Comparison of ENCODE assay signal across 8 mouse cellular contexts in genomic region chr4:114999445-114999772, GRCm38 (mm10). TPM values are rescaled to one million over a fixed set of nuclear protein-coding genes. Genes with fewer than 3 reads are reported as not detected.
DNase-seq lines count a peak whose midpoint lies in the region; ATAC-seq and TF ChIP-seq lines count a peak whose summit lies in the region.

No protein-coding gene starts in this region.

- TF ChIP-seq EP300 in heart, postnatal 0 days (IDR thresholded peaks at IDR 0.05; ENCODE audit: low read depth): no peak
- no peak for TF ChIP-seq EP300 in MEL (IDR thresholded peaks at IDR 0.05; ENCODE audit: low read depth in 1 of 2, low read length in 2 of 2)

- H3K9ac ChIP-seq in heart, postnatal 0 days (replicated peaks; ENCODE audit: low read depth, low read length): peak overlapping the region; percentile 69
- H3K9ac ChIP-seq in MEL (ENCODE audit: control insufficient read depth, low read depth, low read length, poor library complexity, severe bottlenecking): peak overlapping the region; percentile 59

- H3K27me3 ChIP-seq in heart, postnatal 0 days (ENCODE audit: control insufficient read depth, insufficient read depth, low read length): no peaks in the 10 kb centered on the region
- no peaks in the 10 kb centered on the region for H3K27me3 ChIP-seq in MEL (ENCODE audit: control insufficient read depth in 1 of 2, insufficient read depth in 2 of 2, low read length in 2 of 2)
- peaks cover 3% of the 10 kb centered on the region; the same call in 1 of the 2 replicates for H3K27me3 ChIP-seq in hindbrain, embryonic 10.5 days (ENCODE audit: insufficient read depth, poor library complexity, severe bottlenecking)

- no peaks in the 10 kb centered on the region for H3K9me3 ChIP-seq in heart, postnatal 0 days (replicated peaks; ENCODE audit: control insufficient read depth, low read length)
- no peaks in the 10 kb centered on the region for H3K9me3 ChIP-seq in MEL (replicated peaks; ENCODE audit: insufficient read depth, low read length)
- no peaks in the 10 kb centered on the region for H3K9me3 ChIP-seq in hindbrain, embryonic 10.5 days

- peak overlapping the region; percentile 85 for H3K4me2 ChIP-seq in heart, postnatal 0 days (ENCODE audit: low read depth, low read length)

- peak; percentile 2; the same call in 1 of the 2 replicates for ATAC-seq in heart, postnatal 0 days (ENCODE audit: insufficient read depth, low read depth)

- H3K79me2 ChIP-seq in MEL (ENCODE audit: control insufficient read depth, insufficient read depth, low read length, poor library complexity) (peaks cover 14% of the 10 kb centered on the region), macrophage (ENCODE audit: inconsistent target) (peaks cover 43% of the 10 kb centered on the region)

- TF ChIP-seq RAD21 in MEL (IDR thresholded peaks at IDR 0.05; ENCODE audit: low read depth, low read length): no peak

- intact Hi-C loops in left cerebral cortex, postnatal 25 days (cut with DNase I): loop anchor here (1.0 to 5.0 kb wide), 2 partner anchors 12 to 98 kb away; partner anchors contain the start of gene Cmpk1

- no peak for TF ChIP-seq CTCF in heart, postnatal 0 days (IDR thresholded peaks at IDR 0.05; ENCODE audit: low read depth)
- no peak for TF ChIP-seq CTCF in MEL (IDR thresholded peaks at IDR 0.05 in 2 of 3, conservative IDR thresholded peaks at IDR 0.05 in 1 of 3; ENCODE audit: control insufficient read depth in 1 of 3, insufficient read depth in 1 of 3, low read depth in 2 of 3, low read length in 3 of 3, poor library complexity in 1 of 3, severe bottlenecking in 1 of 3)

- peak overlapping the region; percentile 77 for H3K4me3 ChIP-seq in heart, postnatal 0 days (ENCODE audit: low read depth, low read length)
- H3K4me3 ChIP-seq in MEL (ENCODE audit: control insufficient read depth in 1 of 2, insufficient read depth in 1 of 2, low read depth in 2 of 2, low read length in 2 of 2) (peak overlapping the region; percentile 53 to 64), macrophage (ENCODE audit: inconsistent target) (peak overlapping the region; percentile 53)
- H3K4me3 ChIP-seq in hindbrain, embryonic 10.5 days: peak overlapping the region; percentile 64

- DNase-seq in heart, postnatal 0 days (ENCODE audit: low spot score): no peak
- DNase-seq in heart, postnatal 4 days: no peak
- DNase-seq in MEL (ENCODE audit: low read depth, low spot score): no peak
- no peak for DNase-seq in hindbrain, embryonic 10.5 days (ENCODE audit: low spot score)
- no peak for DNase-seq in layer of hippocampus, adult 8-10 months (ENCODE audit: low spot score in 2 of 2)
- no peak for DNase-seq in cerebellum, adult 11 months
- DNase-seq in left cerebral cortex, postnatal 25 days (ENCODE audit: low spot score in 2 of 2): no peak

- H3K36me3 ChIP-seq in heart, postnatal 0 days (replicated peaks; ENCODE audit: control insufficient read depth, insufficient read depth, low read length): 0 out of 2 replicates have a peak, but pooled peaks cover 13% of the 10 kb centered on the region
- H3K36me3 ChIP-seq in MEL (ENCODE audit: control insufficient read depth in 1 of 2, insufficient read depth in 2 of 2, low read length in 2 of 2) (peaks cover 0 to 17% of the 10 kb centered on the region in 2 experiments), macrophage (ENCODE audit: inconsistent target) (no peaks in the 10 kb centered on the region)
- peaks cover 19% of the 10 kb centered on the region for H3K36me3 ChIP-seq in hindbrain, embryonic 10.5 days

- 9% methylated on average over 9 of the region's 9 CpGs for WGBS in heart, postnatal 0 days
- WGBS in hindbrain, embryonic 10.5 days: 10% methylated on average over 9 of the region's 9 CpGs
- WGBS in macrophage (ENCODE audit: missing documents): 16% methylated on average over 7 of the region's 9 CpGs

- H3K27ac ChIP-seq in heart, postnatal 0 days (ENCODE audit: low read depth): peak overlapping the region; percentile 94
- H3K27ac ChIP-seq in MEL (ENCODE audit: control insufficient read depth, low read depth, low read length) (peak overlapping the region; percentile 65), macrophage (peak overlapping the region; percentile 88)
- peak overlapping the region; percentile 89 for H3K27ac ChIP-seq in hindbrain, embryonic 10.5 days

- TF ChIP-seq POLR2A in MEL (IDR thresholded peaks at IDR 0.05; ENCODE audit: control insufficient read depth in 1 of 2, insufficient read depth in 1 of 2, low read depth in 1 of 2, low read length in 2 of 2, poor library complexity in 1 of 2): no peak; a peak in 1 of 4 replicates

- peaks cover 12% of the 10 kb centered on the region for H3K4me1 ChIP-seq in heart, postnatal 0 days (ENCODE audit: control insufficient read depth, insufficient read depth)
- H3K4me1 ChIP-seq in MEL (ENCODE audit: control insufficient read depth in 1 of 2, insufficient read depth in 2 of 2, low read length in 2 of 2): peaks cover under 1 to 13% of the 10 kb centered on the region in 2 experiments; a peak in 3 of 4 replicates
- peaks cover 23% of the 10 kb centered on the region for H3K4me1 ChIP-seq in hindbrain, embryonic 10.5 days (replicated peaks)

TF ChIP-seq in MEL, 35 proteins besides CTCF, POLR2A, EP300 and RAD21 (continues in another document):
- TF ChIP-seq POLR2AphosphoS5 (IDR thresholded peaks at IDR 0.05; ENCODE audit: borderline replicate concordance, low read depth, low read length): no peak
- TF ChIP-seq UBTF (IDR thresholded peaks at IDR 0.05; ENCODE audit: borderline replicate concordance, insufficient read depth, low read depth, low read length): no peak
- no peak for TF ChIP-seq TAL1 (IDR thresholded peaks at IDR 0.05; ENCODE audit: low read length)
- TF ChIP-seq MEF2A (IDR thresholded peaks at IDR 0.05; ENCODE audit: extremely low read depth, insufficient replicate concordance, low read depth, low read length, poor library complexity, severe bottlenecking): no peak
- TF ChIP-seq ZMIZ1 (IDR thresholded peaks at IDR 0.05; ENCODE audit: low read depth, low read length): no peak
- TF ChIP-seq ZKSCAN1 (IDR thresholded peaks at IDR 0.05; ENCODE audit: low read depth, low read length): no peak
- no peak for TF ChIP-seq CHD2 (IDR thresholded peaks at IDR 0.05; ENCODE audit: low read length)
- TF ChIP-seq BHLHE40 (IDR thresholded peaks at IDR 0.05; ENCODE audit: borderline replicate concordance, low read depth, low read length): no peak
- TF ChIP-seq ETS1 (IDR thresholded peaks at IDR 0.05; ENCODE audit: low read depth, low read length): no peak
- no peak for TF ChIP-seq MXI1 (IDR thresholded peaks at IDR 0.05; ENCODE audit: low read depth, low read length)

RNA-seq across cellular contexts. Expression of gene Stil, which starts 0.6 kb away (rescaled TPM):
- 6.1 and 10.0 TPM in 2 replicates for total RNA-seq in heart, postnatal 0 days (2014; rRNA removed; ENCODE audit: low replicate concordance)
- 1.7 and 2.0 TPM in 2 replicates for polyA plus RNA-seq in heart, postnatal 0 days (2015; fragmentation: Nextera tagmentation; extraction: Ambion mirVana)
- total RNA-seq in heart, postnatal 4 days (2021): 10 to 100 TPM; 10.4 to 12.6 TPM
- 5.0 and 5.9 TPM in 2 replicates for total RNA-seq in MEL (2012; rRNA removed)
- 1 to 10 TPM in 1 of 2 experiments, not detected in 1; 9.1 TPM for polyA plus RNA-seq in MEL (2012; ENCODE audit: insufficient read depth in 1 of 2, insufficient read length in 2 of 2, low read depth in 1 of 2, low replicate concordance in 2 of 2, missing spikeins in 1 of 2)
- 15.0 and 20.0 TPM in 2 replicates for polyA plus RNA-seq in hindbrain, embryonic 10.5 days (2016; fragmentation: Nextera tagmentation; extraction: Ambion mirVana)
- total RNA-seq in macrophage (2018; cell fraction: chromatin; rRNA removed): 10 to 100 TPM in 3 of 26 experiments, 1 to 10 TPM in 22, under 1 TPM in 1; 0.84 to 11.2 (median 4.1) TPM
- 1 to 10 TPM in 14 of 26 experiments, under 1 TPM in 12; 0.38 to 1.8 (median 1.0) TPM for total RNA-seq in macrophage (2018; cell fraction: cytosol; rRNA removed)
- 10 to 100 TPM in 1 of 26 experiments, 1 to 10 TPM in 24, under 1 TPM in 1; 0.79 to 17.8 (median 2.7) TPM for total RNA-seq in macrophage (2018; cell fraction: nucleus; rRNA removed)
- 1.1 to 3.7 TPM (median 1.2 TPM) in 3 replicates for polyA plus RNA-seq in macrophage (2018)
- under 1 TPM in 3 of 4 experiments, not detected in 1; 0.12 to 0.54 (median 0.20) TPM for total RNA-seq in layer of hippocampus, adult 8-10 months (2022)
- under 1 TPM; 0.41 to 0.60 TPM for total RNA-seq in left cerebral cortex, postnatal 25 days (2021)

RNA-seq across cellular contexts. Expression of gene Cmpk1, which starts 12.4 kb away (rescaled TPM):
- total RNA-seq in heart, postnatal 0 days (2014; rRNA removed; ENCODE audit: low replicate concordance): 25.0 and 27.4 TPM in 2 replicates
- 54.9 and 66.8 TPM in 2 replicates for polyA plus RNA-seq in heart, postnatal 0 days (2015; fragmentation: Nextera tagmentation; extraction: Ambion mirVana)
- total RNA-seq in heart, postnatal 4 days (2021): 10 to 100 TPM; 52.1 to 56.5 TPM
- 28.7 and 33.4 TPM in 2 replicates for total RNA-seq in MEL (2012; rRNA removed)
- 10 to 100 TPM in 1 of 2 experiments, not detected in 1; 33.7 TPM for polyA plus RNA-seq in MEL (2012; ENCODE audit: insufficient read depth in 1 of 2, insufficient read length in 2 of 2, low read depth in 1 of 2, low replicate concordance in 2 of 2, missing spikeins in 1 of 2)
- 88.0 and 91.2 TPM in 2 replicates for polyA plus RNA-seq in hindbrain, embryonic 10.5 days (2016; fragmentation: Nextera tagmentation; extraction: Ambion mirVana)
- 10 to 100 TPM; 13.9 to 48.3 (median 30.3) TPM for total RNA-seq in macrophage (2018; cell fraction: chromatin; rRNA removed)
- 100 to 1,000 TPM in 3 of 26 experiments, 10 to 100 TPM in 23; 59.5 to 123 (median 82.4) TPM for total RNA-seq in macrophage (2018; cell fraction: cytosol; rRNA removed)
- 10 to 100 TPM; 27.0 to 68.3 (median 39.7) TPM for total RNA-seq in macrophage (2018; cell fraction: nucleus; rRNA removed)
- polyA plus RNA-seq in macrophage (2018): 89.7 to 330 TPM (median 144 TPM) in 3 replicates
- total RNA-seq in layer of hippocampus, adult 8-10 months (2022): 10 to 100 TPM; 56.4 to 59.9 (median 57.4) TPM
- total RNA-seq in left cerebral cortex, postnatal 25 days (2021): 10 to 100 TPM; 81.5 to 91.3 TPM

RNA-seq across cellular contexts. Expression of gene Tal1, which starts 56.8 kb away (rescaled TPM):
- 10.1 and 10.7 TPM in 2 replicates for total RNA-seq in heart, postnatal 0 days (2014; rRNA removed; ENCODE audit: low replicate concordance)
- polyA plus RNA-seq in heart, postnatal 0 days (2015; fragmentation: Nextera tagmentation; extraction: Ambion mirVana): 0.78 and 0.80 TPM in 2 replicates
- 1 to 10 TPM; 5.5 to 7.0 TPM for total RNA-seq in heart, postnatal 4 days (2021)
- 21.2 and 34.9 TPM in 2 replicates for total RNA-seq in MEL (2012; rRNA removed)
- polyA plus RNA-seq in MEL (2012; ENCODE audit: insufficient read depth in 1 of 2, insufficient read length in 2 of 2, low read depth in 1 of 2, low replicate concordance in 2 of 2, missing spikeins in 1 of 2): 10 to 100 TPM in 1 of 2 experiments, not detected in 1; 48.9 TPM
- 3.2 and 4.7 TPM in 2 replicates for polyA plus RNA-seq in hindbrain, embryonic 10.5 days (2016; fragmentation: Nextera tagmentation; extraction: Ambion mirVana)
- 10 to 100 TPM in 16 of 26 experiments, 1 to 10 TPM in 10; 3.0 to 32.6 (median 10.5) TPM for total RNA-seq in macrophage (2018; cell fraction: chromatin; rRNA removed)
- 10 to 100 TPM in 1 of 26 experiments, 1 to 10 TPM in 25; 3.0 to 13.7 (median 5.2) TPM for total RNA-seq in macrophage (2018; cell fraction: cytosol; rRNA removed)
- 10 to 100 TPM in 13 of 26 experiments, 1 to 10 TPM in 13; 3.2 to 34.5 (median 10.0) TPM for total RNA-seq in macrophage (2018; cell fraction: nucleus; rRNA removed)
- 3.6 to 11.5 TPM (median 5.3 TPM) in 3 replicates for polyA plus RNA-seq in macrophage (2018)
- total RNA-seq in layer of hippocampus, adult 8-10 months (2022): 1 to 10 TPM; 1.1 to 2.6 (median 1.7) TPM
- 1 to 10 TPM; 1.2 to 1.5 TPM for total RNA-seq in left cerebral cortex, postnatal 25 days (2021)
